Mouse (Mus musculus) lung, embryonic 14.5 days (tissue): ENCODE measurements around the gene Rnf212b. TPM values are rescaled to one million over a fixed set of nuclear protein-coding genes. Genes with fewer than 3 reads are reported as not detected.
A peak's percentile ranks its signal among the peaks of the same experiment; 100 is the strongest.

Source experiments
- ATAC-seq: fragments of 200-750 bp; cut with Nextera tagmentation; 2 replicates; pipeline ENCODE4 v1.8.0; 2017; ENCODE audit warnings: mild to moderate bottlenecking, moderate TSS enrichment, moderate library complexity; ENCODE audit not compliant: insufficient read depth
- DNase-seq: peaks from one replicate; pipeline ENCODE4 v3.0.0-alpha.2; 2015
- H3K27ac ChIP-seq: fragments of 300-500 bp; sonication (generic); 2 replicates; pipeline ENCODE4 v1.5.1; 2014; ENCODE audit warnings: low read depth, mild to moderate bottlenecking, moderate library complexity
- H3K27me3 ChIP-seq: fragments of 300-500 bp; sonication (generic); 2 replicates; pipeline ENCODE4 v1.6.1; 2014; ENCODE audit warnings: low read length, control low read depth; ENCODE audit not compliant: insufficient read depth
- H3K36me3 ChIP-seq: fragments of 300-500 bp; sonication (generic); 2 replicates; pipeline ENCODE4 v1.6.1; 2014; ENCODE audit warnings: control low read depth; ENCODE audit not compliant: insufficient read depth
- H3K4me1 ChIP-seq: fragments of 300-500 bp; sonication (generic); 2 replicates; pipeline ENCODE4 v1.6.1; 2014; ENCODE audit warnings: antibody characterized with exemption, control low read depth; ENCODE audit not compliant: insufficient read depth
- H3K4me2 ChIP-seq: fragments of 300-500 bp; sonication (generic); 2 replicates; pipeline ENCODE4 v1.6.1; 2014; ENCODE audit warnings: mild to moderate bottlenecking
- H3K4me3 ChIP-seq: fragments of 300-500 bp; sonication (generic); 2 replicates; pipeline ENCODE4 v1.5.1; 2014; ENCODE audit warnings: low read depth, low read length
- H3K9ac ChIP-seq: fragments of 300-500 bp; sonication (generic); 2 replicates; pipeline ENCODE4 v1.6.1; 2014
- H3K9me3 ChIP-seq: fragments of 300-500 bp; sonication (generic); 2 replicates; pipeline ENCODE4 v1.6.1; 2016; ENCODE audit warnings: low read depth, low read length, control low read depth
- CTCF ChIP-seq: IDR thresholded peaks from 2 replicates; pipeline ENCODE4 v1.5.1; 2016; ENCODE audit warnings: antibody characterized with exemption, low read depth
- WGBS: fragments of 180-500 bp; shearing (Covaris S2); extraction: QIAGEN DNeasy Blood & Tissue Kit; methylation state at CpG from one replicate; pipeline ENCODE4 v1.1.7; 2014; 5-methylcytosine and 5-hydroxymethylcytosine counted together
- polyA plus RNA-seq: library from polyadenylated mRNA; unstranded; fragments of >200 nt; fragmentation: Nextera tagmentation; extraction: Ambion mirVana; gene quantifications from 2 replicates; pipeline ENCODE4 v1.2.1, GENCODE M21; 2014

Rnf212b gene
- polyA plus RNA-seq, 1 experiment from 2014 or later = not detected

- H3K9ac ChIP-seq = peak overlapping the region; percentile 92
- WGBS = under 1% methylated on average over 55 of the region's 56 CpGs
- DNase-seq (peak; percentile 97), ATAC-seq (peak; percentile 100)
- H3K36me3 ChIP-seq = no peaks in the 10 kb centered on the region
- peak overlapping the region; percentile 90 for H3K4me3 ChIP-seq
- no peaks in the 10 kb centered on the region for H3K27me3 ChIP-seq
- H3K4me2 ChIP-seq = peak overlapping the region; percentile 84
- peak overlapping the region; percentile 86 for H3K27ac ChIP-seq
- H3K9me3 ChIP-seq = no peaks in the 10 kb centered on the region
- H3K4me1 ChIP-seq = no peaks in the 10 kb centered on the region
- 0 out of 2 replicates have a peak, but pooled peaks have one; percentile 15 for TF ChIP-seq CTCF
Observed at GRCm38 (mm10) chr14:54863501-54864312, 49.8 kb downstream of the Rnf212b start.

- Histone ChIP-seq H3K4me3 (peak overlapping the region; percentile 90), H3K27ac (peak overlapping the region; percentile 81), H3K36me3 (no peaks in the 10 kb centered on the region), H3K4me1 (no peaks in the 10 kb centered on the region), H3K4me2 (peak overlapping the region; percentile 84), H3K9ac (peak overlapping the region; percentile 92), H3K9me3 (no peaks in the 10 kb centered on the region), H3K27me3 (no peaks in the 10 kb centered on the region)
- WGBS = 11% methylated on average over 21 of the region's 21 CpGs
- TF ChIP-seq CTCF = no peak
- DNase-seq (no peak), ATAC-seq (peak; percentile 22)
Observed at GRCm38 (mm10) chr14:54864313-54865036, 50.5 kb downstream of the Rnf212b start.

GRCm38 (mm10) chr14:54865626-54866025 is 51.7 kb downstream of the Rnf212b start:
- H3K4me1 ChIP-seq = no peaks in the 10 kb centered on the region
- no peak for TF ChIP-seq CTCF
- H3K9me3 ChIP-seq = no peaks in the 10 kb centered on the region
- no peak for DNase-seq
- no peak for ATAC-seq
- H3K4me2 ChIP-seq = no peak overlapping the region
- no peaks in the 10 kb centered on the region for H3K36me3 ChIP-seq
- no peak overlapping the region for H3K9ac ChIP-seq
- H3K27me3 ChIP-seq = no peaks in the 10 kb centered on the region
- WGBS = 62% methylated on average over 5 of the region's 5 CpGs
- no peak overlapping the region for H3K27ac ChIP-seq
- H3K4me3 ChIP-seq = no peak overlapping the region

GRCm38 (mm10) chr14:54866268-54866667 is 52.3 kb downstream of the Rnf212b start:
- no peak for TF ChIP-seq CTCF
- H3K4me2 ChIP-seq = no peak overlapping the region
- no peak overlapping the region for H3K9ac ChIP-seq
- H3K4me1 ChIP-seq = no peaks in the 10 kb centered on the region
- H3K27ac ChIP-seq = no peak overlapping the region
- H3K9me3 ChIP-seq = no peaks in the 10 kb centered on the region
- no peak for DNase-seq
- ATAC-seq = no peak
- no peaks in the 10 kb centered on the region for H3K36me3 ChIP-seq
- no peaks in the 10 kb centered on the region for H3K27me3 ChIP-seq
- H3K4me3 ChIP-seq = no peak overlapping the region
- WGBS = 44% methylated on average over 3 of the region's 3 CpGs

- Histone ChIP-seq H3K9ac (no peak overlapping the region), H3K4me3 (no peak overlapping the region), H3K4me2 (no peak overlapping the region), H3K27me3 (no peaks in the 10 kb centered on the region), H3K36me3 (no peaks in the 10 kb centered on the region), H3K9me3 (no peaks in the 10 kb centered on the region), H3K27ac (no peak overlapping the region), H3K4me1 (no peaks in the 10 kb centered on the region)
- TF ChIP-seq CTCF = peak; percentile 48
- DNase-seq = peak; percentile 40
- no peak for ATAC-seq
- 55% methylated on average over 5 of the region's 5 CpGs for WGBS
Observed at GRCm38 (mm10) chr14:54866936-54867335, 53.0 kb downstream of the Rnf212b start.

GRCm38 (mm10) chr14:54868026-54868425 is 54.1 kb downstream of the Rnf212b start:
- 87% methylated on average over 4 of the region's 4 CpGs for WGBS
- H3K9me3 ChIP-seq = no peaks in the 10 kb centered on the region
- H3K27me3 ChIP-seq = no peaks in the 10 kb centered on the region
- H3K9ac ChIP-seq = no peak overlapping the region
- H3K4me3 ChIP-seq = no peak overlapping the region
- DNase-seq (no peak), ATAC-seq (no peak)
- H3K27ac ChIP-seq = no peak overlapping the region
- no peak for TF ChIP-seq CTCF
- no peaks in the 10 kb centered on the region for H3K4me1 ChIP-seq
- no peak overlapping the region for H3K4me2 ChIP-seq
- no peaks in the 10 kb centered on the region for H3K36me3 ChIP-seq

GRCm38 (mm10) chr14:54870861-54871260 is 56.9 kb downstream of the Rnf212b start, which contains the start of gene Homez:
Gene Homez (minus strand): TSS chr14:54870961.
- no peak for ATAC-seq
- no peak for DNase-seq
- 86% methylated on average over 5 of the region's 5 CpGs for WGBS
- Histone ChIP-seq H3K27ac (no peak within 1 kb of the TSS), H3K4me1 (no peaks in the 10 kb centered on the region), H3K36me3 (no peaks in the 10 kb centered on the region), H3K9me3 (no peaks in the 10 kb centered on the region), H3K4me2 (no peak within 1 kb of the TSS), H3K9ac (no peak within 1 kb of the TSS), H3K27me3 (peaks cover 6% of the 10 kb centered on the region; the same call in 1 of the 2 replicates), H3K4me3 (no peak within 1 kb of the TSS)
- TF ChIP-seq CTCF = no peak
